ENCODE assay signal across 17 mouse cellular contexts in genomic region chr15:5839963-5840362, GRCm38 (mm10).
"Had no signal": no experiment of that assay in that cellular context is flagged by ENCODE, and none has a peak within 500 bp of the region (broad histone marks: within the 10 kb centered on the region; RNA-seq: fewer than 3 reads in every experiment).

No protein-coding gene starts in this region.

- H3K9me3 ChIP-seq: midbrain, embryonic 10.5 days; midbrain, embryonic 12.5 days; neural tube, embryonic 13.5 days; neural tube, embryonic 15.5 days had no signal

- H3K4me3 ChIP-seq: midbrain, embryonic 10.5 days; midbrain, embryonic 12.5 days; neural tube, embryonic 13.5 days; neural tube, embryonic 15.5 days had no signal

- H3K27ac ChIP-seq: midbrain, embryonic 10.5 days; midbrain, embryonic 12.5 days; neural tube, embryonic 13.5 days; neural tube, embryonic 15.5 days had no signal

- H3K36me3 ChIP-seq: midbrain, embryonic 10.5 days; midbrain, embryonic 12.5 days; neural tube, embryonic 13.5 days; neural tube, embryonic 15.5 days had no signal

- H3K27me3 ChIP-seq: midbrain, embryonic 12.5 days; neural tube, embryonic 13.5 days; neural tube, embryonic 15.5 days had no signal

- H3K4me1 ChIP-seq: midbrain, embryonic 10.5 days; midbrain, embryonic 12.5 days; neural tube, embryonic 13.5 days; neural tube, embryonic 15.5 days had no signal

- DNase-seq: liver, postnatal 0 days; lung, embryonic 14.5 days; lung, postnatal 10 days; lung, postnatal 4 days; midbrain, embryonic 14.5 days; retina, postnatal 1 day; right cerebral cortex, adult 18-20 months; right cerebral cortex, postnatal 25 days; right cerebral cortex, postnatal 4 days; spleen, adult 18-20 months; thymus, adult 18-20 months; thymus, postnatal 14 days; thymus, postnatal 36 days had no signal

- ATAC-seq: liver, postnatal 0 days had no signal

- H3K9ac ChIP-seq: liver, postnatal 0 days; lung, embryonic 14.5 days; midbrain, embryonic 12.5 days; neural tube, embryonic 13.5 days; neural tube, embryonic 15.5 days had no signal

- H3K4me2 ChIP-seq: lung, embryonic 14.5 days; midbrain, embryonic 12.5 days; neural tube, embryonic 13.5 days; neural tube, embryonic 15.5 days had no signal
